Mouse (Mus musculus) E14TG2a.4 (cell line): ENCODE results near the gene Pigyl.

Experiments
- CTCF ChIP-seq: conservative IDR thresholded peaks from 2 replicates; pipeline ENCODE4 v1.5.1; 2014; ENCODE audit warnings: low read length
- POU5F1 ChIP-seq: IDR thresholded peaks from 2 replicates; pipeline ENCODE4 v1.6.1; 2014; ENCODE audit warnings: low read length, borderline replicate concordance

DNA sequence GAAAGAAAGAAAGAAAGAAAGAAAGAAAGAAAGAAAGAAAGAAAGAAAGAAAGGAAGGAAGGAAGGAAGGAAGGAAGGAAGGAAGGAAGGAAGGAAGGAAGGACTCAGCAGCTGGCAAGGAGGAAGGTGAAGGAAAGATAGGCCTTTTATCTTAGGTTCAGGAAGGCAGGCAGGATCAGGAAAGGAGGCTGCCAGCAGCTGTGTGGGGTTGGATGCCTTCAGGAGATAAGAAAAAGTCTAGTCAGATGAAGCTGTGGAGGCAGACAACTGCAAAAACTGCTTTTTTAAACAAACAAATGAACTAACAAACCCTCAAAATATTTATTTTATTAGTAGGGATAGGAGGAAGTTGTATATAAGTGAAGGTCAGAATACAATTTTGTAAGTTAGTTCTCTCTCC lies 35.1 kb upstream of the Pigyl start:
- no peak for TF ChIP-seq CTCF
- no peak for TF ChIP-seq POU5F1
